Mouse (Mus musculus): ENCODE results near the gene Dph1. TPM values are rescaled to one million over a fixed set of nuclear protein-coding genes. Genes with fewer than 3 reads are reported as not detected.

The Dph1 gene
- polyA plus RNA-seq, 1 experiment from 2014 or later, result 10.9 TPM

DNA sequence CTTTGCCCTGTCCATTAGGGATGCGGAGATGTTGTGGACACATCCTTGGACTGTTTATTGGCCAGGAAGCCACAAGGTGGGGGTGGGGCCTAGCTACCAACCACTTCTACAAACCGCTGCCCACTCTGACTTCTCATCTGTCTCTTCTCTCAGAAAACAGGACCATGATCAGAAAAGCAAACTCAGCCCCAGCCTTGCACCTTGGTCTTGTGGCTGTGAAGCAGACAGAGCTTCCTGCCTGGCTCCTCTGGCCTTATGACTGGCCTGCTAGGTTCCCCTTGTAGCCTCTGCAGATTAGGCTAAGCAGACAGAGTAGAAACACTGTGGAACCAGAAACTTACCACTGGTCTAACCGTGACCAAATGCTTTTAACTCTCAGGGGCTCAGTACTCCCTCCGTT, 18.3 kb upstream of the Dph1 start:
- no peak overlapping the region for H3K9ac ChIP-seq (replicated peaks)
- H3K4me2 ChIP-seq (ENCODE audit: low read depth, low read length), result no peak overlapping the region
- TF ChIP-seq CTCF (IDR thresholded peaks at IDR 0.05; ENCODE audit: low read depth) (no peak), EP300 (IDR thresholded peaks at IDR 0.05; ENCODE audit: low read depth) (no peak)
- DNase-seq (no peak), ATAC-seq (no peak)
- no peak overlapping the region for H3K27ac ChIP-seq (ENCODE audit: low read depth)
- H3K36me3 ChIP-seq (replicated peaks; ENCODE audit: insufficient read depth, low read length), result no peaks in the 10 kb centered on the region
- peaks cover 34% of the 10 kb centered on the region for H3K4me1 ChIP-seq (ENCODE audit: insufficient read depth)
- H3K27me3 ChIP-seq (ENCODE audit: insufficient read depth, low read length), result no peaks in the 10 kb centered on the region
- H3K9me3 ChIP-seq (ENCODE audit: low read length), result no peaks in the 10 kb centered on the region
- 44% methylated on average over 4 of the region's 4 CpGs for WGBS (ENCODE audit: insufficient replicate concordance)
- H3K4me3 ChIP-seq (ENCODE audit: low read depth, low read length), result no peak overlapping the region

DNA sequence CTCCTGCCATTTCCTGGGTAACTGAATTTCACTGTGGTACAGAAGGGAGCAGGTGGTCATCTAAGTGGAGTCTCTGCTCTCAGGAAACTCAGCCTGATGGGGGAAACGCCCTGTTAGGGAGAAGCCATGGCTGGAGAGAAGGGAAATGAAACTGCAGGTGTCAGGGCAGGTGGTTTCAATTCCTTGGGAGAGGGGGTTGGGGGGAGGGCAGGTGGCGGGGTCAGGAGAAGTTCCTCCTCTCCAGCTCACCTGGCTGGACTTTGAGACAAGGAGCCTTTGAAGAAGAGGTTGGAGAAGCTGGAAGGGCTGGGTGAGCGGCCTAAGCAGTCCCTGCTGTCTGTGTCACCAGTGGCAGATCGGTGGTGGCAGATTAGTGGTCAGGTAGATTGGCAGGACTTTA, 15.3 kb upstream of the Dph1 start:
- Histone ChIP-seq H3K4me2 (ENCODE audit: low read depth, low read length) (no peak overlapping the region), H3K4me1 (ENCODE audit: insufficient read depth) (peaks cover 19% of the 10 kb centered on the region), H3K9me3 (ENCODE audit: low read length) (no peaks in the 10 kb centered on the region), H3K27me3 (ENCODE audit: insufficient read depth, low read length) (no peaks in the 10 kb centered on the region), H3K9ac (replicated peaks) (no peak overlapping the region), H3K27ac (ENCODE audit: low read depth) (no peak overlapping the region), H3K36me3 (replicated peaks; ENCODE audit: insufficient read depth, low read length) (no peaks in the 10 kb centered on the region), H3K4me3 (ENCODE audit: low read depth, low read length) (no peak overlapping the region)
- TF ChIP-seq EP300 (IDR thresholded peaks at IDR 0.05; ENCODE audit: low read depth) (no peak), CTCF (IDR thresholded peaks at IDR 0.05; ENCODE audit: low read depth) (no peak)
- no peak for ATAC-seq
- WGBS (ENCODE audit: insufficient replicate concordance), result 73% methylated on average over 4 of the region's 4 CpGs
- DNase-seq, result no peak

DNA sequence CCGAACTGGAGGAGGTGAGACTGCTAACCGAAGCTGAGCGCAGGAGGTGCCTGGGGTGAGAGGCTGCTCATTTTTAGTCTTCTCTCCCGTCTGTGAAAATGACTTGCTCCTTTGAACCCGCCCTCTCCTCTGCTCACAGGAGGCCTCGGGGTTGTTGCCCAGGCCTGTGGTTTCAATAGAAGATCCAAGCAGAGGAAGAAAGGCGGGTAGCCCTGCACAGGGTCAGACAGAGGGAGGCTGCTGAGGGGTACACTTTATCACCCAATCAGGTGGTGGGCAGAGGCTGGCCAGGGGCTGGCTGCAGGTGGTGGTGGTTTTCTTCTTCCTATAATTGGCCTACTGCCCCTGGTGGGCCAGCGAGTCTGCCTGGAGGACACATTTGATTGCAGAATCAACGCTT, 13.4 kb upstream of the Dph1 start:
- no peaks in the 10 kb centered on the region for H3K9me3 ChIP-seq (ENCODE audit: low read length)
- H3K27me3 ChIP-seq (ENCODE audit: insufficient read depth, low read length), result no peaks in the 10 kb centered on the region
- H3K4me2 ChIP-seq (ENCODE audit: low read depth, low read length), result no peak overlapping the region
- no peak for TF ChIP-seq CTCF (IDR thresholded peaks at IDR 0.05; ENCODE audit: low read depth)
- no peak for TF ChIP-seq EP300 (IDR thresholded peaks at IDR 0.05; ENCODE audit: low read depth)
- DNase-seq, result no peak
- WGBS (ENCODE audit: insufficient replicate concordance), result 45% methylated on average over 9 of the region's 9 CpGs
- ATAC-seq, result no peak
- H3K4me3 ChIP-seq (ENCODE audit: low read depth, low read length), result no peak overlapping the region
- H3K36me3 ChIP-seq (replicated peaks; ENCODE audit: insufficient read depth, low read length), result no peaks in the 10 kb centered on the region
- no peak overlapping the region for H3K27ac ChIP-seq (ENCODE audit: low read depth)
- peaks cover 4% of the 10 kb centered on the region for H3K4me1 ChIP-seq (ENCODE audit: insufficient read depth)
- H3K9ac ChIP-seq (replicated peaks), result no peak overlapping the region

DNA sequence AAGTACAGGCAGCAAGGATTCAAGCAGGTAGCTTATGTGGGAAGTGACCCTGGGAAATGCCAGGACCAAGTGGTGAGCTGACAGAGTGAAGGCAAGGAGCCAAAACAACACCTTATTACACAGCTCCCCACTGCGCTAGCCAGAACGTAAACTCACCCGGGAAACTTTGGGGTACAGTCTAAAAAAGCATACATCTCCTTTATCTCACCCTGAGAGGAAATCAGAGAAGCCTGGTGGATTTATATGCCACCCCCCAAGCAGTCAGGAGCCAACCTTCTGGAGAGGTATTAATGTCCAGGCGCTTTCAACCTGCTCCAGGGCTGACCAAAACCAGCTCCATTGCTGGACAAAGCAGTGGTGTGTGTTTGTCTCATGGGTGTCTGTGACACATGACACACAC, 12.9 kb upstream of the Dph1 start:
- no peak overlapping the region for H3K27ac ChIP-seq (ENCODE audit: low read depth)
- H3K4me1 ChIP-seq (ENCODE audit: insufficient read depth), result no peaks in the 10 kb centered on the region
- no peaks in the 10 kb centered on the region for H3K36me3 ChIP-seq (replicated peaks; ENCODE audit: insufficient read depth, low read length)
- no peak overlapping the region for H3K9ac ChIP-seq (replicated peaks)
- ATAC-seq (no peak), DNase-seq (no peak)
- WGBS (ENCODE audit: insufficient replicate concordance), result 83% methylated on average over 4 of the region's 4 CpGs
- no peaks in the 10 kb centered on the region for H3K9me3 ChIP-seq (ENCODE audit: low read length)
- no peaks in the 10 kb centered on the region for H3K27me3 ChIP-seq (ENCODE audit: insufficient read depth, low read length)
- no peak overlapping the region for H3K4me2 ChIP-seq (ENCODE audit: low read depth, low read length)
- no peak overlapping the region for H3K4me3 ChIP-seq (ENCODE audit: low read depth, low read length)
- TF ChIP-seq CTCF (IDR thresholded peaks at IDR 0.05; ENCODE audit: low read depth) (no peak), EP300 (IDR thresholded peaks at IDR 0.05; ENCODE audit: low read depth) (no peak)

DNA sequence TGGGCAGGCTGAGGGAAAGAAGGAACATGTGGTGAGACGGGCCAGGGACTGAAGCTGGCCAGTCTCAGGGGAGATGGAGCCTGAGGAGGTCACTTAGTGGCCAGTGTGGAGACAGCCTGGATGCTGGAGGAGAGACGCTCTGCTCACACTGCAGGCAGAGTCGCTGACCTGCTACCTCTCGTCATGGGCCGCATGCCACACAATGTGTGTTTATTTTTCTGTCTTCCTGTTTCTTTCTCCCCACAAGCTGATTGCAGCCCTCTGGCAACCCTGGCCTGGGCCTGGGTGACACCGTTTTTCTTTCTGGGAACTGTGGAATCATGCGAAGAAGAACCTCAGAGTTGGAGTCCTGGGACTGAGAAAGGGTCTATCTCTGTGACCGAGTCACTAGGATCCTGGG, 10.7 kb upstream of the Dph1 start:
- H3K36me3 ChIP-seq (replicated peaks; ENCODE audit: insufficient read depth, low read length), result no peaks in the 10 kb centered on the region
- TF ChIP-seq EP300 (IDR thresholded peaks at IDR 0.05; ENCODE audit: low read depth), result no peak
- H3K4me3 ChIP-seq (ENCODE audit: low read depth, low read length), result no peak overlapping the region
- 56% methylated on average over 8 of the region's 8 CpGs for WGBS (ENCODE audit: insufficient replicate concordance)
- no peaks in the 10 kb centered on the region for H3K9me3 ChIP-seq (ENCODE audit: low read length)
- no peaks in the 10 kb centered on the region for H3K4me1 ChIP-seq (ENCODE audit: insufficient read depth)
- H3K27ac ChIP-seq (ENCODE audit: low read depth), result no peak overlapping the region
- no peak overlapping the region for H3K9ac ChIP-seq (replicated peaks)
- no peak overlapping the region for H3K4me2 ChIP-seq (ENCODE audit: low read depth, low read length)
- DNase-seq, result no peak
- peaks cover 6% of the 10 kb centered on the region; the same call in 1 of the 2 replicates for H3K27me3 ChIP-seq (ENCODE audit: insufficient read depth, low read length)
- no peak for ATAC-seq

DNA sequence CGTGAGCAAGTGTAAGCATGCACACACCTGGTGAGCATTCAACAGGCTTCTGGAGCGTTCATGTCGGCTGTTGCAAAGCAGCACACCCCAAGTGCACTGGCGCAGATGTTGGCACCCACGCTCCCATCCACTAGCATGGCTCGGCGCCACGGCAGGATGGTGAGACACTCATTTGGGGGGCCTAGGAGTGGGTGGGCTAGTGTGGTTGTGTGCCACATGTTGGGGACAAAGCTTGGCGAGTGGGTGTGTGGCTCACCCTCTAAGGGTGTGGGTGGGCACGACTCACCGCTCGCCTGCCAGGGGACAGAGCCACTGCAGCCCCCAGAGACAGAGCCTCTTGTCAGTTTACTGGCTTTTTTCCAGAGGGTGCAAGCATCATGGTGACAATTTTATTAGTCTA, 9.9 kb upstream of the Dph1 start:
- 85% methylated on average over 12 of the region's 12 CpGs for WGBS (ENCODE audit: insufficient replicate concordance)
- H3K4me3 ChIP-seq (ENCODE audit: low read depth, low read length), result no peak overlapping the region
- no peak overlapping the region for H3K4me2 ChIP-seq (ENCODE audit: low read depth, low read length)
- H3K4me1 ChIP-seq (ENCODE audit: insufficient read depth), result no peaks in the 10 kb centered on the region
- H3K27ac ChIP-seq (ENCODE audit: low read depth), result no peak overlapping the region
- no peaks in the 10 kb centered on the region for H3K9me3 ChIP-seq (ENCODE audit: low read length)
- DNase-seq, result no peak
- no peak for TF ChIP-seq CTCF (IDR thresholded peaks at IDR 0.05; ENCODE audit: low read depth)
- no peak for TF ChIP-seq EP300 (IDR thresholded peaks at IDR 0.05; ENCODE audit: low read depth)
- no peak overlapping the region for H3K9ac ChIP-seq (replicated peaks)
- no peak for ATAC-seq
- H3K36me3 ChIP-seq (replicated peaks; ENCODE audit: insufficient read depth, low read length), result no peaks in the 10 kb centered on the region
- peaks cover 13% of the 10 kb centered on the region for H3K27me3 ChIP-seq (ENCODE audit: insufficient read depth, low read length)

DNA sequence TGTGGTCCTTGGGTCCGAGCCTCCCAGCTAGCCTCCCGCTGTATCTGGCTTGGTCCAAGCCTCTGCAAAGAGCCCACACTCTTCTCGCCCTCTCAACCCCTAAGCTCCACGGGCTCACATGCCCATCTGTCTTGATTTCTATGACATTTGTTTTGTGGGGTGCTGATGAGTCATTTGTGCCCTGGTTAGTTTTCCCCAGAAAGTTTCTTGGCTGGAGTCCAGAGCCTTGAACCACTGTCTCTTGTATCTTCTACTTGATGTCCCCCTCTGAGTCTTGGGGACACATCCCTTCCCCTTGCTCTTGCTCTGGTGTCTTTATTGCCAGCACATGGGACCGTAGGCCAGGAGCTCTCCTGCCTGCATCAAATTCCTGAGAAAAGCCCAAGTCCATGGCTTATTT, 8.9 kb upstream of the Dph1 start:
- H3K36me3 ChIP-seq (replicated peaks; ENCODE audit: insufficient read depth, low read length), result no peaks in the 10 kb centered on the region
- H3K27me3 ChIP-seq (ENCODE audit: insufficient read depth, low read length), result peaks cover 22% of the 10 kb centered on the region
- H3K9me3 ChIP-seq (ENCODE audit: low read length), result no peaks in the 10 kb centered on the region
- H3K27ac ChIP-seq (ENCODE audit: low read depth), result no peak overlapping the region
- TF ChIP-seq CTCF (IDR thresholded peaks at IDR 0.05; ENCODE audit: low read depth) (no peak), EP300 (IDR thresholded peaks at IDR 0.05; ENCODE audit: low read depth) (no peak)
- DNase-seq, result no peak
- H3K9ac ChIP-seq (replicated peaks), result no peak overlapping the region
- 0 out of 2 replicates have a peak, but pooled peaks cover 3% of the 10 kb centered on the region for H3K4me1 ChIP-seq (ENCODE audit: insufficient read depth)
- no peak for ATAC-seq
- H3K4me3 ChIP-seq (ENCODE audit: low read depth, low read length), result no peak overlapping the region
- WGBS (ENCODE audit: insufficient replicate concordance), result 66% methylated on average over 5 of the region's 5 CpGs
- no peak overlapping the region for H3K4me2 ChIP-seq (ENCODE audit: low read depth, low read length)
